Mouse (Mus musculus) embryonic facial prominence, embryonic 10.5 days (tissue): ENCODE measurements at regions not wholly inside any gene's neighbourhood (a gene's known extent, or its start where the extent isn't known, plus 50 kb on each side); places are given as distances from the start of the nearest gene placed in this dataset.

ENCODE experiments used
- DNase-seq: peaks from one replicate; pipeline ENCODE4 v3.0.0-alpha.2; 2017; ENCODE audit warnings: low spot score
- H3K27ac ChIP-seq: fragments of 300-500 bp; sonication (generic); replicated peaks from 2 replicates; pipeline ENCODE4 v1.5.1; 2016; ENCODE audit warnings: mild to moderate bottlenecking
- H3K27me3 ChIP-seq: fragments of 300-500 bp; sonication (generic); replicated peaks from 2 replicates; pipeline ENCODE4 v1.6.1; 2016; ENCODE audit warnings: low read depth, mild to moderate bottlenecking; ENCODE audit not compliant: poor library complexity, severe bottlenecking
- H3K36me3 ChIP-seq: fragments of 300-500 bp; sonication (generic); replicated peaks from 2 replicates; pipeline ENCODE4 v1.6.1; 2016; ENCODE audit warnings: mild to moderate bottlenecking, moderate library complexity
- H3K4me1 ChIP-seq: fragments of 300-500 bp; sonication (generic); 2 replicates; pipeline ENCODE4 v1.6.1; 2016
- H3K4me3 ChIP-seq: fragments of 300-500 bp; sonication (generic); 2 replicates; pipeline ENCODE4 v1.5.1; 2016; ENCODE audit warnings: mild to moderate bottlenecking, moderate library complexity
- H3K9me3 ChIP-seq: fragments of 300-500 bp; sonication (generic); 2 replicates; pipeline ENCODE4 v1.6.1; 2016; ENCODE audit warnings: mild to moderate bottlenecking
- WGBS: fragments of 180-500 bp; shearing (Covaris S2); methylation state at CpG from one replicate; pipeline ENCODE4 v1.1.7; 2016; 5-methylcytosine and 5-hydroxymethylcytosine counted together

DNA sequence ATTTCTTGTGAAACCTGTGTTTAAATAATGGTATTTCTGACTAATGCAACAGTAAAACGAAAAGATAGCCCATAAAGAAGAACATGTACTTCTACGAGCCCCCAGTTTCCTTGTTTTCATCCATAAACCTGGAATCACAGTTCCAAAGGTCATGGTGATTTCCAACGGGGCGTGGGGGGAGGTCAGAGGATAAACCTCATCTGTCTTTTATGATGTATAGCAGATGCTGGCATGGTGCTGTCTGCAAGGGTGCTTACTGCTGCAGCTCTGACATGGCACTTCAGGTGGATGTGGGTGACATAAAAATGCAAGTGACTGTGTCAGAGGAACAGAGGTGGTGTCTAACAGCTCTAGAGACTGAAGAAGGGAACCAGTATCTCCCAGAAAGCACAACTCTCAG, 260.5 kb downstream of the Nuf2 start:
- Histone ChIP-seq H3K4me1 (peaks cover 4% of the 10 kb centered on the region; the same call in 1 of the 2 replicates), H3K4me3 (no peak overlapping the region), H3K27me3 (no peaks in the 10 kb centered on the region), H3K9me3 (no peaks in the 10 kb centered on the region), H3K27ac (no peak overlapping the region), H3K36me3 (no peaks in the 10 kb centered on the region)
- whole genome bisulfite sequencing, result 73% methylated on average over 4 of the region's 4 CpGs
- no peak for DNase-seq

DNA sequence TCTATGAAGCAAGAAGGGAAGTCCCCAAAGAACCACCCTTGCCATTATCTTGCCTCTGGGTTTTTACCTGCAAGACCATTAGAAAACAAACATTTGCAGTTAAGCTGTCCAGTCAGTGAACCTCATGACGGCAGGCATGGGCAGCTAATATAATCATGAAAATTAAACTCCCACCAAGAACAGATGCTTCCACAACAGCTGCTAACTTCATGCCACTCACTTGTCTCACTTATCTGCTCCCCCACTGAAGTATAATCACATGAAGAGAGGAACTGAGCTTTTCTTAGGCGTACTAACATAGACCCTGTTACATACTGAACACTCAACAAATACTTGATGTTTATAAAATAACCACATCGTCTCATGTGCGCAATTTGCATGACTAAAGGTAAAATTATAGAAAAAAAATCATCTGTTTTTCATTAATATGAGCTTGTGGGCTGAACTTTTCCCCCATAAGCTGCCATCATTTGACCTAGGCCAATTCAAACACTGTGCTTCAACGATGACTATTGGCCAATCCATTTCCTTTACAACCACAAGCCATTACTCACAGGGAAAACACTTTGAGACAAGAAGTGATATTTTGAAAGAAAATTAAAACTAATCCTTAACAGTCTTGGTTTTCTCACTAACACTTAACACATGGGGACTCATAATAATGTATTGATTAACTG, 267.1 kb downstream of the Nuf2 start:
- peaks cover 4% of the 10 kb centered on the region; the same call in 1 of the 2 replicates for H3K4me1 ChIP-seq
- no peaks in the 10 kb centered on the region for H3K9me3 ChIP-seq
- no peak for DNase-seq
- 70% methylated on average over 5 of the region's 5 CpGs for WGBS
- no peaks in the 10 kb centered on the region for H3K27me3 ChIP-seq
- H3K36me3 ChIP-seq, result no peaks in the 10 kb centered on the region
- H3K4me3 ChIP-seq, result no peak overlapping the region
- H3K27ac ChIP-seq, result no peak overlapping the region

DNA sequence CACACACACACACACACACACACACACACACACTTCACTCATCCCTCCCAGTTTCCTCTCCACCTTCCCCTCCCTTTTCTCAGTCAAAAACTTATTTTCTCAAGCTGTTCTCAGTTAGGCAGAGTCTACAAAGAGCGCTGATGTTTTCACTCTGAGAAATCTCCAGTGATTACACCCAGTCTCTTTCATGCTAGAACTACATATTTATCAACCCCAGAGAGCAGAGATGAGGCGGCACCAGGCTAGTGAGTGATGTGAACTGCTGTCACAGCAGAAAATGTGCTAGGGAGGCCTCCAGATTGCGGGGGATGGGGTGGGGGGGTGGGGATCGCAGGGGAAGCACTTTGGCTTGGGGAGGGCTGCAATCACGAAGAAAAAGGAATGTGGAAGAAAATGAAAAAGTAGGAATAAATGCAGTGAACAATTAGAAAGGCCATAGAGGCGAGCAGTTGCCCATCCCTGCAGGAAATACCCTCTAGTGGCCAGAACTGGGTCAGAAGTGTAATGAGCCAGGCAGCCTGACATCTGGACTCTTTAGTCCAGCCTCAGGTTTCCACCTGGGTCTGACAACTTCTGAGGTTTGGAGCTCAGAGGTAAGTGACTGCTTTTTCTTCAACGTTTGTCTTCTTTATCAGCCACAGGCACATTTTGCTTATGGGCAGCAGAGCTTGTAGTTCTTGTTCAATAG, 276.9 kb downstream of the Nuf2 start:
- H3K4me1 ChIP-seq, result peaks cover 13% of the 10 kb centered on the region
- peak; percentile 20 for DNase-seq
- H3K27me3 ChIP-seq, result no peaks in the 10 kb centered on the region
- peak overlapping the region; percentile 57 for H3K27ac ChIP-seq
- H3K36me3 ChIP-seq, result no peaks in the 10 kb centered on the region
- 49% methylated on average over 7 of the region's 7 CpGs for WGBS
- H3K4me3 ChIP-seq, result no peak overlapping the region
- H3K9me3 ChIP-seq, result no peaks in the 10 kb centered on the region

DNA sequence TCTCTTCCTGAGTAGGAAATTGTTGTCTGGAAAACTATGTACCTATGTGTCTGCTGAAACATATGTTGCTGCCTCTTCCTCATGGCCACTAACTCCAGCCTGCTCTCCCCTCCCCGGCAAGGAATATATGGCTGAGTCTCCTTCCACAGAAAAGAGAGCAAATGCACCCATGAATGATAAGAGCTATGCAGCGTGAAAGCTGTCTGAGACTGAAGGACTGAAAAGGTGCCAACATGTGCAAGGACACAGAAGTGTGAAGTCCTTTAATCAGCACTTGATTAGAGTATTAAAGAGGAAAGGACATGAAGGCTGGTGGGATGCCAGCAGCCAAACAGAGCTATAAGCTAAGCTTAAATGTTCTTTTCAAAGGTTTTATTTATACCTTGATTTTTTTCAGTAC, 279.1 kb downstream of the Nuf2 start:
- no peaks in the 10 kb centered on the region for H3K36me3 ChIP-seq
- 87% methylated on average over 2 of the region's 2 CpGs for WGBS
- no peak overlapping the region for H3K27ac ChIP-seq
- no peak for DNase-seq
- H3K27me3 ChIP-seq, result no peaks in the 10 kb centered on the region
- H3K4me1 ChIP-seq, result peaks cover 13% of the 10 kb centered on the region
- no peak overlapping the region for H3K4me3 ChIP-seq
- no peaks in the 10 kb centered on the region for H3K9me3 ChIP-seq

DNA sequence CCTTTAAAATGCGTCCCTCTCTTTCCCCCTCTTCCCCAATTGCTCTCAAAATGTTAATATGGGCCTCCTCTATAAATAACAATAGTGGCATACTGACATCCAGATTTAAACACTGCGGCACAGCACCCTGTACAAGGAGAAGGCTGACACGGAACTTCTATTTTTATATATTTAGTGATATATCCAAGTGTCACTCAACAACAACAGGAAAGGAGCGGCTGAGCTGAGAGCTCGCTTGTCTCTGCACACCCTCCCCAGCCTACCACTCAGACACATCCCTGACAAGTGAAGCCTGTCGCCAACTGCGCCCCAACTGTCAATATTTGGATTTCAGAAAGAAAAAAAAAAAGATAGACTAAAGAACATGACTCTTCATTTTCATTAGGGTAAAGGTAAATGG, 282.2 kb downstream of the Nuf2 start:
- H3K27ac ChIP-seq, result no peak overlapping the region

DNA sequence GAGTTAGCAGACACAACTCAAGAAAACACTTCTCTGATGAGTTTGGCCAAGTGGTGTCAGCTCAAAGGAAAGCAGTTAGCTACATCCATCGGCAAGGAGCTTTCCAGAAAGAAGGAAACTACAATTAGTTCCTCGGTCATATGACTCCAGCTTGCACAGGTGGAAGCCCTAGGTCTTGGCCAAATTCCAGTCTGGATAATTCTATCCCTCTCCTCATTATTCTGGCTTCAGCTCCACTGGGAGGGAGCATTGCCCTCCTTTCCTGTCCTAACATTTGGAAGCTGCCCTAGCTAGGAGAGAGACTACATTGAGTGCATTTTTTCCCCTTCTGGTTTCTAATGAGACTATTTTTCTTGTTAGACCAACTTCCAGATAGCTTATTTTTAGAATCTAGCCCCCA, 290.9 kb downstream of the Nuf2 start:
- WGBS, result 69% methylated on average over 2 of the region's 2 CpGs

More for the DNA sequence above, 282.2 kb downstream of the Nuf2 start:
- H3K36me3 ChIP-seq, result no peaks in the 10 kb centered on the region
- no peak for DNase-seq
- H3K9me3 ChIP-seq, result no peaks in the 10 kb centered on the region
- no peak overlapping the region for H3K4me3 ChIP-seq
- 87% methylated on average over 7 of the region's 7 CpGs for WGBS
- H3K4me1 ChIP-seq, result peaks cover 5% of the 10 kb centered on the region
- no peaks in the 10 kb centered on the region for H3K27me3 ChIP-seq

DNA sequence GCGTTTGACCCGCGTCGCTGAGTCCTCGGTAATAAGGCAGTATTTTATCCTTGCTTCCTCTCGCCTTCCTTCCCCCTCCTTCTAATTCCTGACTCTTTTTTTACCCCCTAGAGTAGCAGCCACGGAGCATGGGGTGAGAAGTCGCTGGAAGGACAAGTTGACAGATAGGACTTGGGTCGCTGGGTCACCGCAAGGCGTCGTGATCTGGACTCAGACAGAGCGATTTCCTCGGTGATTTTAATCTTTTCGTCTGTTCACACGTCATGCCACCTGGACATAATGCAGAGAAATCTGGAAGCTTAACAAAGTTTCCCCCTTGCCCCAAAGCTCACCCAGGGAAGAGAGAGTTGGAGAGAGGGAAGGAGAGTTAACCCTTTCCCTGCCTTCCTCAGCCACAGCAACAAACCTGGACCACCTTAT, 292.6 kb downstream of the Nuf2 start:
- Histone ChIP-seq H3K36me3 (no peaks in the 10 kb centered on the region), H3K27me3 (no peaks in the 10 kb centered on the region), H3K9me3 (no peaks in the 10 kb centered on the region), H3K27ac (peak overlapping the region; percentile 55), H3K4me3 (peak overlapping the region; percentile 32), H3K4me1 (peaks cover 44% of the 10 kb centered on the region)
- peak; percentile 71 for DNase-seq
- WGBS, result 25% methylated on average over 16 of the region's 16 CpGs

More for the DNA sequence above, 290.9 kb downstream of the Nuf2 start:
- no peaks in the 10 kb centered on the region for H3K36me3 ChIP-seq
- no peak overlapping the region for H3K27ac ChIP-seq
- no peak for DNase-seq
- H3K27me3 ChIP-seq, result no peaks in the 10 kb centered on the region
- H3K4me1 ChIP-seq, result peaks cover 39% of the 10 kb centered on the region
- no peaks in the 10 kb centered on the region for H3K9me3 ChIP-seq
- H3K4me3 ChIP-seq, result no peak overlapping the region

DNA sequence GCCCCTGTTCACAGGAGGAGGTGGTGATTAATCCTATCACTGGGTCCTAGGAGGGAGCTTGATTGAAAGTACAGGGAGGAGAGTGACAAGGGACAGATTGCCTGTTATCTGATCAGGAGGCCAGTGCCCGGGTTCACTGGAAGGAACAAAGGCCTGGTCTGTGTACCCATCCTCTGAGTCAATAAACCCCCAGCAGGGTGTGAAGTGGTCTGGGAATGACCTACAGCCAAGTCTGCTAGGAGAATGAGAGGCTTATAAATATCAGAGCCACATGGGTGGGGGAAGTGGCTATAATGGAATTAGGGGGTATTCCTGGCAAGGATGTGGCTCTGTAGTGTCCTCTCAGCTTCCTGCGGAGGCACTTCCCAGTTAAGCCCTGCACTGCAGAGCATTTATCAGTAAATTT, 296.0 kb downstream of the Nuf2 start:
- 14% methylated on average over 2 of the region's 2 CpGs for WGBS
- peak; percentile 31 for DNase-seq
- H3K4me3 ChIP-seq, result no peak overlapping the region
- H3K27me3 ChIP-seq, result no peaks in the 10 kb centered on the region
- no peaks in the 10 kb centered on the region for H3K9me3 ChIP-seq
- H3K4me1 ChIP-seq, result peaks cover 40% of the 10 kb centered on the region
- no peaks in the 10 kb centered on the region for H3K36me3 ChIP-seq
- H3K27ac ChIP-seq, result peak overlapping the region; percentile 57

DNA sequence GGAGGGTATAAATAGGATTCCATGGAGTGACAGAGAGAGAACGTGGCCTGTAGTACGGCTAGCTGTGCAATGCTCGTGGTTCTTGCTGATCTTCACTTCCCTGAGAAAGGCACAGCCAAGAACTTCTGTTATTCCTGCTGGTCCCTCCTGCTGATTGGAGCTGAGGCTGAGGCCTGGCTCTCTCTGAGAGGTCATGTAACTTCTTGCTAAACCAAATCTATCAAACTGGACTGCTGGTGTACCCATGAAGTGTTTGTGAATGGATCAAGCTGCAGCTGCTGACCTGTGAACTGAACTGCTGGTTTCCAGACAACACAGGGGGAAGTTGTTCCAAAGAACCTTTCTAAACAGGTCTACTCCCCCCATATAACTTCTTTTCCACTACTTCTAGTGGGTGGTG, 297.9 kb downstream of the Nuf2 start:
- Histone ChIP-seq H3K9me3 (no peaks in the 10 kb centered on the region), H3K27me3 (no peaks in the 10 kb centered on the region), H3K36me3 (no peaks in the 10 kb centered on the region), H3K27ac (no peak overlapping the region), H3K4me3 (no peak overlapping the region), H3K4me1 (peaks cover 33% of the 10 kb centered on the region)
- DNase-seq, result no peak
- WGBS, result 85% methylated on average over 3 of the region's 3 CpGs

DNA sequence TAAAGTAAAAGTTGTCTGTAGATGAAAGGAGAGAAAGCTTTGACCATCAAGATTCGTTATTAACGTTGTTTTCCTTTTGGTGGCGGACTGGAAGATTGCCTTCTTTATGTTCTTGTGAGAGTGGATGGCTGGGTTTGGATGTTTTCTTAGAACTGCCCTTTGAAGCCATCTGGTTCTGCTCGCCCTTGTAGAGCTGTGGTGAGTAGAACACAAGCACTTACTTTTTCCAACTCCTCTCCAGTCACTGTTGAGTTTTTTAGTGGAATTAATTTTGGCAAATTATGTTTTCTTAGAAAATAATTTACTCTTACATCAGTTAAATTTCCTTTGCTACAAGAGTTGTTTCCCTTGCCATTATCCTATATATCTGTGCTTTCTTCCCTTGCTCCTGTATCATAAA, 301.2 kb downstream of the Nuf2 start:
- H3K27me3 ChIP-seq, result no peaks in the 10 kb centered on the region
- H3K4me1 ChIP-seq, result peaks cover 2% of the 10 kb centered on the region
- no peaks in the 10 kb centered on the region for H3K36me3 ChIP-seq
- 73% methylated on average over 4 of the region's 4 CpGs for WGBS
- no peak overlapping the region for H3K27ac ChIP-seq
- H3K4me3 ChIP-seq, result no peak overlapping the region
- no peak for DNase-seq
- no peaks in the 10 kb centered on the region for H3K9me3 ChIP-seq

DNA sequence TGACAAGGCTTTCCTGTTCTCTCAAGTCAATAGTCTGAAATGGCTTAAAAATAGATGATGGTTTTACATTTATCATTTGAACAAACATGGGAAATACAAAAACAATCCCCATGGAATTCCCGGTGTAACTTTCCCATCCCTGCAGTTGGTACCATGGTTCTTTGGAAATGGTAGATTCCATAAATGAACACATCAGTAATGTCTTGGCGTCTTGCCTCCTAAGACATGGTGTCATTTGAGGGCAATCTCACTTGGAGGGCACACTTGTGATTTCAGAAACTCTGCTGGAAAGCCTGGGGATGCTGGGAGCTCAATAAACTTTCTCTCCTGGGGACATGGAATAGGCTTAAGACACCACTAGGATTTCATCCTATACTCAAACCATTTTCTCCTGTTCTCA, 306.8 kb downstream of the Nuf2 start:
- no peak for DNase-seq
- no peak overlapping the region for H3K27ac ChIP-seq
- no peaks in the 10 kb centered on the region for H3K27me3 ChIP-seq
- H3K36me3 ChIP-seq, result no peaks in the 10 kb centered on the region
- H3K9me3 ChIP-seq, result no peaks in the 10 kb centered on the region
- no peak overlapping the region for H3K4me3 ChIP-seq
- 93% methylated on average over 2 of the region's 2 CpGs for whole genome bisulfite sequencing
- H3K4me1 ChIP-seq, result no peaks in the 10 kb centered on the region

DNA sequence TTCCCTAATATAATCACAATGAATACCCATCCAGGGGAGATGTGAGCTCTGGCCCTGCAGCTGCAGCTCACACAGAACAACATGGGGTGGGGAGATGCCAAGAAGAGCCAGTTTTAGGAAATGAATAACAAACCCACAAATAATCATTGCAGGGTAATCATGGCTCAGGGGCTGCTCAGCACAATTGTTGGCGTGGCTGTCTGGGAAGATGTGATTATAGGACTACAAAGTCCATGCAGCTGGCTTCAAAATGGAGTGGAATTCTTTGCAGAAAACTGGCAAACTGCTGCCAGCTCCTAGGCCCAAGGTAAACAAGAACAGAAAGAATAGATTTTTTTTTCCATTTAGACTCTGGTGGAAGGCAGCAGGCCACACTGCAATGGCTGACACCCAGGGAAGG, 343.6 kb downstream of the Nuf2 start:
- Histone ChIP-seq H3K9me3 (no peaks in the 10 kb centered on the region), H3K27ac (no peak overlapping the region), H3K36me3 (no peaks in the 10 kb centered on the region), H3K27me3 (no peaks in the 10 kb centered on the region), H3K4me1 (no peaks in the 10 kb centered on the region), H3K4me3 (no peak overlapping the region)
- no peak for DNase-seq
- WGBS, result 59% methylated on average over 1 of the region's 1 CpGs

DNA sequence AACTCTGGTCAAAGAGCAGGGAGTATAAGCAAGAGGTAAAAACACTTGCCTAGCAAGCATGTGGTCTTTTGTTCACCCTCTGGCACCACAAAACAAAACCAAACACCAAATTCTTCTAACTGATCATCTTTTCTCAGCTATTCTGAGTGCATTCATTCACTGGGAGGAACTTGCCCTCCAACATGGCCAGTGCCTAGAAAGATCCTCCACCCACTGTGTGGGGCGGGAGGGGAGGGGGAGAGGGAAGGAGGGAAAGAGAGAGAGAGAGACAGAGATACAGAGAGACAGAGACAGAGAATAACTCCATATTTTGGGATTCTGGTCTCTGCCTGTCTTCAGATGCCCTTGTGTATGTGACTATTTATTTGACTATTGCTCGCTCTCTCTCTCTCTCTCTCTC, 360.9 kb downstream of the Nuf2 start:
- Histone ChIP-seq H3K4me3 (no peak overlapping the region), H3K27ac (no peak overlapping the region), H3K9me3 (no peaks in the 10 kb centered on the region), H3K36me3 (no peaks in the 10 kb centered on the region), H3K27me3 (no peaks in the 10 kb centered on the region), H3K4me1 (no peaks in the 10 kb centered on the region)
- DNase-seq, result no peak
- 93% methylated on average over 2 of the region's 2 CpGs for WGBS
